Mouse (Mus musculus): ENCODE measurements at regions not wholly inside any gene's neighbourhood (a gene's known extent, or its start where the extent isn't known, plus 50 kb on each side); places are given as distances from the start of the nearest gene placed in this dataset.

DNA sequence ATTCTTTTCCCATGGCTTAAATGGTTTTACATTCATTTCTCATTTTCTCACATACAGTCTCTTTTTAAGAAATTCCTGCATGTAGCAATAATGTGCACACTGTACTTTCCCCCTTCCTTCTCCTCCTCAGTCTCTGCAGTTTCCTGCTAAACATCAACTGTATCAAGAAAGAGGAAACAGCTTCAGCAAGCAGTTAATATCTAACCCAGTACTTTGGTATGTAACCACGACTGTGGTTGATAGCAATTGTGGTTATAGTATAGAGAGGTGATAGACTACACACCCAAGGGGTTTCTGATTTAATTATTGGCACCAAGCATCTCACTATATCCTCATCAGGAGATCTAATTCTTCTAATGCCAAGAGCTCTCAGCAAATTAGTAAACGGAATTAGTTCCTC lies 52.8 kb upstream of the Eci2 start:
- no peaks in the 10 kb centered on the region for H3K27me3 ChIP-seq (ENCODE audit: control insufficient read depth)
- H3K4me3 ChIP-seq (replicated peaks) = no peak overlapping the region
- H3K36me3 ChIP-seq (ENCODE audit: control insufficient read depth) = no peaks in the 10 kb centered on the region
- no peak for TF ChIP-seq TAL1 (IDR thresholded peaks at IDR 0.05; ENCODE audit: low read length)
- TF ChIP-seq GATA1 (IDR thresholded peaks at IDR 0.05; ENCODE audit: low read length) = no peak
- H3K4me1 ChIP-seq (ENCODE audit: control insufficient read depth) = no peaks in the 10 kb centered on the region
- H3K9me3 ChIP-seq (ENCODE audit: control insufficient read depth, low read length) = no peaks in the 10 kb centered on the region

DNA sequence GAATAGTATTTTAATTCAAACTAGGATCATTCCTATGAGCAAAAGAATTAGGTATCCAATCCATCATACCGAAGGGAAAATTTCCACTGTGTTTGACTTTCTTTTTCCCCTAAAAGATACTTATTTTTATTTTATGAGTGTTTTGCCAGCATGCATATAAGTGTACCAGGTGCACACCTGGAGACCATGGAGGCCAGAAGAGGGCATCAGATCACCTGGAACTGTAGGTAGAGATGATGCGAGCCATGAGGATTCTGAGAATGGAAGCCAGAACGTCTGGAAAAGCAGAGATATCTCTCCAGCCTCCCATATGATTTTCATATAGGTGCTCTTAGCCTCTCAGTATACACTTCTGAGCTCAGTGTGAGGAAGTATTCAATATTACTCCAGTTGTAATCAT lies 58.5 kb upstream of the Eci2 start:
- no peak overlapping the region for H3K4me3 ChIP-seq (replicated peaks)
- no peaks in the 10 kb centered on the region for H3K4me1 ChIP-seq (ENCODE audit: control insufficient read depth)
- TF ChIP-seq GATA1 (IDR thresholded peaks at IDR 0.05; ENCODE audit: low read length) = no peak
- no peak for TF ChIP-seq TAL1 (IDR thresholded peaks at IDR 0.05; ENCODE audit: low read length)
- H3K36me3 ChIP-seq (ENCODE audit: control insufficient read depth) = no peaks in the 10 kb centered on the region
- H3K9me3 ChIP-seq (ENCODE audit: control insufficient read depth, low read length) = no peaks in the 10 kb centered on the region
- no peaks in the 10 kb centered on the region for H3K27me3 ChIP-seq (ENCODE audit: control insufficient read depth)

DNA sequence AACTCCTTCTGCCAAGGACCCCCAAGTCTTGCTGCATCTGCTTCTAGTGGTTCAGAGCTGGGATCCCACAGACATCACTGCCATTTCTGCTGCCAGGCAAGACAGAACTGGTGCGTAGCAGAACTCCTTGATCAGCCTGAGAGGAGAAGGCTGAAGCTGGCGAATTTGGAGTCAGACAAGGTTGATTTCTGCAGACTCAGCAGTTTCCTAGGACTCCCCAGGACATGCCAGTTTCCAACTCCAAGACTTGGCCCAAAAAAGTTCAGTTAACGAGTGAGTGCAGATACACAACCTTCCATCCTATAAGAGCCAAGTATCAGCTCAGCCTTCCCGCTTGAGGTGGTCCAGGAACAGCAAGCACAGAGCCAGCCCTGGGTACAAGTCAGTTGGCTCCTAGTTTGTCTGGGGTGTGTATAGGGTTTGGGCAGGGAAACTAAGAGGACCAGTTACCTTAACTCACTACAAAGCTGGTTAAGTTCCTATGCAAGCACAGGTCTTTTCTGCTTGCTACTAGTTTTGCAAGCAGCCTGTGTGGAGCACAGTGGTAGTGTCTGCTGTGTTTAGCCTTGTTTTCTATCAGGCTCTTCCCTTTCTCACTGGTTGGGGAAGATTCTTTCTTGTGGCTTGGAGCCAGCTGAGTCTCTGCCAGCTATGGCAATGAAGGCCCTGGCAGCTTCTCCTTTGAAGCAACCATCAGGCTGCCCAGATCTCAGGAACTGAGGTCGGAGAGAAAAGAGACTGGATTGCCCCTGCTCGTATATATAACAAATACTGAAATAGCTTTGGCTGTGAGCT lies 60.5 kb upstream of the Eci2 start:
- H3K4me1 ChIP-seq (ENCODE audit: control insufficient read depth) = no peaks in the 10 kb centered on the region
- no peaks in the 10 kb centered on the region for H3K27me3 ChIP-seq (ENCODE audit: control insufficient read depth)
- H3K9me3 ChIP-seq (ENCODE audit: control insufficient read depth, low read length) = no peaks in the 10 kb centered on the region
- H3K4me3 ChIP-seq (replicated peaks) = no peak overlapping the region
- H3K36me3 ChIP-seq (ENCODE audit: control insufficient read depth) = no peaks in the 10 kb centered on the region
- TF ChIP-seq TAL1 (IDR thresholded peaks at IDR 0.05; ENCODE audit: low read length) = no peak

DNA sequence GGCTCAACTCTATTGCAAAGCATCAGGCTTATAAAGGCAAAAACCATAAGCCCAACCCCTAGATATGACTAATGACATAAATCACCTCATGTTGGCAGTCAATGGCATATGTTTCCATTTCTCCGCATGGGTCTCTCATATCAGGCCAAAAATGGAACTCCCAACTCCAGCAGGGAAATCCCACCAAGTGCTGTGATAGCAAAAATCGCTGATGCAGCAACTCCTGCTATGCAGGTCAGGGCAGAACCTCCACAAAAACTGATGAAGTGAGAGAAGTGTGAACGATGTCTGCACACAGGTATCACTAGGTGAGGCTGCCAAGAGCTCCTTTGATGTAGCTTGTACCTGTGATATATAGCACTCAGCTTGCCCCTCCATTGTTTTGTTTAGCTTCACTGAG lies 64.3 kb upstream of the Eci2 start:
- TF ChIP-seq TAL1 (IDR thresholded peaks at IDR 0.05; ENCODE audit: low read length) (no peak), GATA1 (IDR thresholded peaks at IDR 0.05; ENCODE audit: low read length) (no peak)
- H3K4me1 ChIP-seq (ENCODE audit: control insufficient read depth) = no peaks in the 10 kb centered on the region
- no peaks in the 10 kb centered on the region for H3K9me3 ChIP-seq (ENCODE audit: control insufficient read depth, low read length)
- H3K36me3 ChIP-seq (ENCODE audit: control insufficient read depth) = no peaks in the 10 kb centered on the region
- H3K4me3 ChIP-seq (replicated peaks) = no peak overlapping the region
- no peaks in the 10 kb centered on the region for H3K27me3 ChIP-seq (ENCODE audit: control insufficient read depth)

DNA sequence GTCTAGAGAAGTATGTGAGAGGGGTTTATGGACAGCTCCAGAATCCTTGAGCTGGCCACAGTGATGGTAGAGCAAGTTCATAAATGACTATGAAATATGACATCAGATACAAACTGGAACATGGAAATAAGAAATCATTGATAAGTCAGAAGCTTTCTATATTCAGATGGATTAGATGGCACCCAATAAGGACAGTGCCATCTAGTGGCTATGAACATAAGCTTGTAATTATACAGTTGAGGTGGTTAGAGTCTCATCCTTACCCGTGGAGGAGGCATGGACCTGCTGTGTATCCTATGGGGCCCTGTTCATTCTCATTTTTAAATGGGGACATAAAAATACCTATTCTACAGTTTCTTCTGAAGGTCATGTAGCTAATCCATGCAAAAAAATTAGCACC lies 92.9 kb upstream of the Eci2 start:
- TF ChIP-seq TAL1 (IDR thresholded peaks at IDR 0.05; ENCODE audit: low read length) (no peak), GATA1 (IDR thresholded peaks at IDR 0.05; ENCODE audit: low read length) (no peak)
- Histone ChIP-seq H3K4me1 (ENCODE audit: control insufficient read depth) (no peaks in the 10 kb centered on the region), H3K36me3 (ENCODE audit: control insufficient read depth) (no peaks in the 10 kb centered on the region), H3K27me3 (ENCODE audit: control insufficient read depth) (no peaks in the 10 kb centered on the region), H3K4me3 (replicated peaks) (no peak overlapping the region), H3K9me3 (ENCODE audit: control insufficient read depth, low read length) (no peaks in the 10 kb centered on the region)

DNA sequence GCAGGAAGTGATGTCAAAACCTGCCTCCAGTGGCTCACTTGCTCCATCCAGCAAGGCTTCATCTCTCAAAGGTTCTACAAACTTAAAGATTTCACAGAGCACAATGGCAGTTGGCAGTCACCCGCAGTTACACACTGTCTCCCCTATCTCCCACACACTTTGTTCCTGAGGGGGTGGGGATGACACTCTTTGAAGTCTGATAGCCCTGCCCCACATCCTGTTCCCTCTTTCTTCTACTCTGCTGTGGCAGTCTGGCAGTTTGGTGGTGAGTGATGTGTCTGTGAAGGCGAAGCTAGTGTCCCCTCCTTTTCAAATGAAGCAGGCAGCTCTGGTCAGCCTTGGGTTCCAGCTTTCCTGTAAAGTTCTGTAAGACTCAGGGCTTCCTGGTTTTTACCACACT lies 102.6 kb upstream of the Eci2 start:
- Histone ChIP-seq H3K36me3 (ENCODE audit: control insufficient read depth) (no peaks in the 10 kb centered on the region), H3K4me3 (replicated peaks) (no peak overlapping the region), H3K4me1 (ENCODE audit: control insufficient read depth) (no peaks in the 10 kb centered on the region), H3K9me3 (ENCODE audit: control insufficient read depth, low read length) (no peaks in the 10 kb centered on the region), H3K27me3 (ENCODE audit: control insufficient read depth) (no peaks in the 10 kb centered on the region)
- TF ChIP-seq TAL1 (IDR thresholded peaks at IDR 0.05; ENCODE audit: low read length) (no peak), GATA1 (IDR thresholded peaks at IDR 0.05; ENCODE audit: low read length) (no peak)

DNA sequence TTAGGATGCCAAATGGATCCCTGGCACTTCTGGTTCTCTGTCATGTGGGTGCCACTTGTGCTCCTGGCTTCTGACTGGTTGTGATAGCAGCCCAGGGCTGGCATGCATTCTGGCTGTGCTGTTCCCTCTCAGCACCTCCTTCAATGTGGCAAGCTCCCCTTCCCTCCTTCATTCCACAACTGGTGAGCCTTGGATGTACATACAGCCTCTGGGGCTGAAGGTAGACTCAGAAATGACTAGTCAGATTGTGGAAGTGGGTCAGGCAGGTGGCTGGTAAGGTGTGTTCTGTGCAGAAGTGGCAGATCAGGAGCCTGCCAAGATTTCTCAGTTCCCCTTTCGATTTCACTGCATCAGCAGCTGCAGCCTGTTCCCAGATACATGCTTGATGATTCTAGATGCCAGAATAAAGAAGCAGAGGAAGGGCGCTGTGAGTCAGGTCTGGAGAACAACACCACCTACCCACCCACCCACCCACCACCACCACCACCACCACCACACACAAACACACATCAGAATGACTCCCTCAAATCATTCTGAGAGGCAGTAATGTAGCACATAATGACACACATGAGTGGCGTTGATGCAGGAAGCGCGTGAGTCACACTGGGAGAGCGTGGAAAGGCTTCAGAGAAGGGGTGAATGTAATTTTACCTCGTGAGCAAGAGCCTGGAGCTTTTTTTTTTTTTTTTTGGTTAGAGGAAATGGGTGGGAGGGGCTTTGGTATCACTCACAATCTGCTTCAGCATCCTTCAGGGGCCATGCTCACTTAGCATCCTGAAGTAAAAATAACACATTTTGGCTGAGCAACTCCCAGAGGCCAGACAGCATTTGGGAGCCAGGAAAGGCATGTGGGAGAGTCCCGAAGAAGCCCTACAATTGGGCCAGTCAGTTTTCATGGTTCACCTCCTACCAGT lies 104.6 kb upstream of the Eci2 start:
- H3K36me3 ChIP-seq (ENCODE audit: control insufficient read depth) = no peaks in the 10 kb centered on the region
- H3K4me3 ChIP-seq (replicated peaks) = no peak overlapping the region
- no peaks in the 10 kb centered on the region for H3K9me3 ChIP-seq (ENCODE audit: control insufficient read depth, low read length)
- no peak for TF ChIP-seq TAL1 (IDR thresholded peaks at IDR 0.05; ENCODE audit: low read length)
- no peak for TF ChIP-seq GATA1 (IDR thresholded peaks at IDR 0.05; ENCODE audit: low read length)
- H3K4me1 ChIP-seq (ENCODE audit: control insufficient read depth) = no peaks in the 10 kb centered on the region
- H3K27me3 ChIP-seq (ENCODE audit: control insufficient read depth) = no peaks in the 10 kb centered on the region

DNA sequence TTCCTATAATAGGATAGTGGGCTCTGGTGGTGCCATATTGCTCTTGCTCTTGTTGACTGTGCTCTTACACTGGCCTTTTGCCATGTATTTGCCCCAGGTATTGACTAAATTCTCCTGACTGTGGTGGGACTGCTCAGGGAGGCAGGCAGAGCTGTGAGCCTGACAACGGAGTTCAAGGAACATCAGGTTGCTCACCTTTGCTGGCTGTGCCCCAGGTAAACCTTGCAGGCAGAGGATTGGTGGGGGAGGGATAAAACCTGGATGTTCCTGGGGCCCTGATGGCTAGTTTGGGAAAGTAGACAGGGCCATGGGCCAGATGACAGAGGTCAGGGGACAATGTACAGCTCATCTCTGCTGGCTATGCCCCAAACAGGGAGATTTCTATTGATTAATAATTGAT lies 124.7 kb upstream of the Eci2 start:
- no peaks in the 10 kb centered on the region for H3K27me3 ChIP-seq (ENCODE audit: control insufficient read depth)
- H3K9me3 ChIP-seq (ENCODE audit: control insufficient read depth, low read length) = no peaks in the 10 kb centered on the region
- no peak for TF ChIP-seq GATA1 (IDR thresholded peaks at IDR 0.05; ENCODE audit: low read length)
- TF ChIP-seq TAL1 (IDR thresholded peaks at IDR 0.05; ENCODE audit: low read length) = no peak
- no peaks in the 10 kb centered on the region for H3K36me3 ChIP-seq (ENCODE audit: control insufficient read depth)
- no peaks in the 10 kb centered on the region for H3K4me1 ChIP-seq (ENCODE audit: control insufficient read depth)
- H3K4me3 ChIP-seq (replicated peaks) = no peak overlapping the region

DNA sequence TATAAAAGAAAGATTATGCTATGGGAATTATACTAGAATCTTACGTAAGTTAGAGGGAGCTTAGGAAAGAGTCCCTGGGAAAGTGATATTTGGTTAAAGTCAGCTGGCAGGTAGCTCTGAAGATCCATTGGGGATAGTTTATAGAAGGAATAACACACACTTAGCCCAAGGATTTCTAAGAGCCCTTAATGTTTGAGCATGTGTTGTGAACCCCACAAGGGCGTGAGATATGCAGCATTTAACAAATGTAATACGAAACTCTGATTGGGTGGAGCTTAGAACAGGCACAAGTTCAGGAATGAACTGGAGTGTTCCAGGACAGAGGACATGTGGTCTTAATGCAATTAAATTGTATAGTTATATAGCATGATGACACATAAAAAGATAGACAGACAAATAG lies 132.6 kb upstream of the Eci2 start:
- no peaks in the 10 kb centered on the region for H3K4me1 ChIP-seq (ENCODE audit: control insufficient read depth)

More for the DNA sequence above, 132.6 kb upstream of the Eci2 start:
- Histone ChIP-seq H3K4me3 (replicated peaks) (no peak overlapping the region), H3K27me3 (ENCODE audit: control insufficient read depth) (no peaks in the 10 kb centered on the region), H3K36me3 (ENCODE audit: control insufficient read depth) (no peaks in the 10 kb centered on the region), H3K9me3 (ENCODE audit: control insufficient read depth, low read length) (no peaks in the 10 kb centered on the region)
- no peak for TF ChIP-seq TAL1 (IDR thresholded peaks at IDR 0.05; ENCODE audit: low read length)
- TF ChIP-seq GATA1 (IDR thresholded peaks at IDR 0.05; ENCODE audit: low read length) = no peak

Measured in erythroblast, embryonic 14.5 days (primary cell).